Mouse (Mus musculus) liver, embryonic 16.5 days (tissue): ENCODE measurements around the gene Cyp2b19. TPM values are rescaled to one million over a fixed set of nuclear protein-coding genes. Genes with fewer than 3 reads are reported as not detected.

ENCODE experiments used
- ATAC-seq: fragments of 200-750 bp; cut with Nextera tagmentation; 2 replicates; pipeline ENCODE4 v1.8.0; 2017; ENCODE audit warnings: low read depth, mild to moderate bottlenecking, moderate number of reproducible peaks, moderate library complexity
- H3K27ac ChIP-seq: fragments of 300-500 bp; sonication (generic); 2 replicates; pipeline ENCODE4 v1.5.1; 2014; ENCODE audit warnings: mild to moderate bottlenecking, low read length
- H3K27me3 ChIP-seq: fragments of 300-500 bp; sonication (generic); 2 replicates; pipeline ENCODE4 v1.6.1; 2014; ENCODE audit warnings: low read depth, low read length, mixed read lengths; ENCODE audit not compliant: control insufficient read depth, insufficient read depth
- H3K36me3 ChIP-seq: fragments of 300-500 bp; sonication (generic); 2 replicates; pipeline ENCODE4 v1.6.1; 2014; ENCODE audit warnings: mild to moderate bottlenecking; ENCODE audit not compliant: control insufficient read depth, insufficient read depth
- H3K4me1 ChIP-seq: fragments of 300-500 bp; sonication (generic); 2 replicates; pipeline ENCODE4 v1.6.1; 2014; ENCODE audit warnings: low read depth, low read length, mixed read lengths; ENCODE audit not compliant: control insufficient read depth
- H3K4me2 ChIP-seq: fragments of 300-500 bp; sonication (generic); 2 replicates; pipeline ENCODE4 v1.6.1; 2014; ENCODE audit warnings: low read depth, low read length, mixed read lengths
- H3K4me3 ChIP-seq: fragments of 300-500 bp; sonication (generic); 2 replicates; pipeline ENCODE4 v1.5.1; 2014; ENCODE audit warnings: low read depth, mild to moderate bottlenecking, low read length
- H3K9ac ChIP-seq: fragments of 300-500 bp; sonication (generic); 2 replicates; pipeline ENCODE4 v1.6.1; 2014; ENCODE audit warnings: low read depth, low read length
- H3K9me3 ChIP-seq: fragments of 300-500 bp; sonication (generic); replicated peaks from 2 replicates; pipeline ENCODE4 v1.6.1; 2016; ENCODE audit warnings: low read length; ENCODE audit not compliant: control insufficient read depth
- WGBS: fragments of 180-500 bp; shearing (Covaris S2); extraction: QIAGEN DNeasy Blood & Tissue Kit; methylation state at CpG from one replicate; pipeline ENCODE4 v1.1.7; 2014; ENCODE audit not compliant: insufficient replicate concordance; 5-methylcytosine and 5-hydroxymethylcytosine counted together
- polyA plus RNA-seq: library from polyadenylated mRNA; unstranded; fragments of >200 nt; fragmentation: Nextera tagmentation; extraction: Ambion mirVana; gene quantifications from 2 replicates; pipeline ENCODE4 v1.2.1, GENCODE M21; 2015

Cyp2b19 gene
- not detected in 2 replicates for polyA plus RNA-seq

GRCm38 (mm10) chr7:26756842-26757241 is at the start of gene Cyp2b19:
Gene Cyp2b19 (plus strand): TSS chr7:26757142.
- H3K27me3 ChIP-seq = no peaks in the 10 kb centered on the region
- WGBS = 58% methylated on average over 2 of the region's 2 CpGs
- H3K4me2 ChIP-seq = no peak within 1 kb of the TSS
- H3K9me3 ChIP-seq = no peaks in the 10 kb centered on the region
- H3K9ac ChIP-seq = no peak within 1 kb of the TSS
- no peak for ATAC-seq
- H3K4me1 ChIP-seq = no peaks in the 10 kb centered on the region
- H3K4me3 ChIP-seq = no peak within 1 kb of the TSS
- no peak within 1 kb of the TSS for H3K27ac ChIP-seq
- no peaks in the 10 kb centered on the region for H3K36me3 ChIP-seq

DNA sequence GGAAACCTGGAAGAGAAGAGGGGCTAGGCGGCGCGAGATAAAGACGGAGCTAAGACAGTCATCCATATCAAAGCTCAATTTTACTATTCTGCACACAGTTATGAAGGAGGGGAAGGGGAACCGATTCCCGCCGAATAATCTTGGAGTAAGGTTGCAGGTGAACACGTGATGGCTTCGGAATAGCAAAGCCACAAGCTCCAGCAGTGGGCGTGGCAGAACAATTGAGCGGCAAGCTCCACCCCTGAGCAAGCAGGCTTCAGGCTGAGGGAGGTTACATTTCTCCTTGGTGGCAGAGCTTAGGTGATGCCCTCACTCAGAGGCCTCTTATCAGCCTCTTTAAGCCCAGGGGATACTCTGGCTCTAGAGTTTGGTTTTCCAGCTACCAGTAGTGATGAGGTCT is 45.9 kb upstream of the Cyp2b19 start:
- Histone ChIP-seq H3K9me3 (no peaks in the 10 kb centered on the region), H3K27me3 (no peaks in the 10 kb centered on the region), H3K4me1 (no peaks in the 10 kb centered on the region), H3K9ac (no peak overlapping the region), H3K36me3 (no peaks in the 10 kb centered on the region), H3K4me2 (no peak overlapping the region), H3K4me3 (no peak overlapping the region), H3K27ac (no peak overlapping the region)
- ATAC-seq = no peak
- WGBS = 72% methylated on average over 11 of the region's 11 CpGs

GRCm38 (mm10) chr7:26738940-26739339 is 18.0 kb upstream of the Cyp2b19 start:
- ATAC-seq = no peak
- Histone ChIP-seq H3K4me2 (no peak overlapping the region), H3K36me3 (no peaks in the 10 kb centered on the region), H3K9ac (no peak overlapping the region), H3K9me3 (no peaks in the 10 kb centered on the region), H3K27me3 (no peaks in the 10 kb centered on the region), H3K4me1 (no peaks in the 10 kb centered on the region), H3K4me3 (no peak overlapping the region), H3K27ac (no peak overlapping the region)

- no peaks in the 10 kb centered on the region for H3K27me3 ChIP-seq
- WGBS = 51% methylated on average over 4 of the region's 4 CpGs
- no peak overlapping the region for H3K4me2 ChIP-seq
- H3K27ac ChIP-seq = no peak overlapping the region
- no peaks in the 10 kb centered on the region for H3K9me3 ChIP-seq
- no peak for ATAC-seq
- H3K9ac ChIP-seq = no peak overlapping the region
- H3K4me1 ChIP-seq = no peaks in the 10 kb centered on the region
- no peaks in the 10 kb centered on the region for H3K36me3 ChIP-seq
- no peak overlapping the region for H3K4me3 ChIP-seq
Observed at GRCm38 (mm10) chr7:26743948-26744347, 13.0 kb upstream of the Cyp2b19 start.

- no peak overlapping the region for H3K4me3 ChIP-seq
- H3K27me3 ChIP-seq = no peaks in the 10 kb centered on the region
- H3K4me2 ChIP-seq = no peak overlapping the region
- no peaks in the 10 kb centered on the region for H3K4me1 ChIP-seq
- WGBS = 46% methylated on average over 1 of the region's 1 CpGs
- ATAC-seq = no peak
- no peaks in the 10 kb centered on the region for H3K9me3 ChIP-seq
- no peak overlapping the region for H3K9ac ChIP-seq
- no peaks in the 10 kb centered on the region for H3K36me3 ChIP-seq
- no peak overlapping the region for H3K27ac ChIP-seq
Observed at GRCm38 (mm10) chr7:26745486-26745885, 11.5 kb upstream of the Cyp2b19 start.

DNA sequence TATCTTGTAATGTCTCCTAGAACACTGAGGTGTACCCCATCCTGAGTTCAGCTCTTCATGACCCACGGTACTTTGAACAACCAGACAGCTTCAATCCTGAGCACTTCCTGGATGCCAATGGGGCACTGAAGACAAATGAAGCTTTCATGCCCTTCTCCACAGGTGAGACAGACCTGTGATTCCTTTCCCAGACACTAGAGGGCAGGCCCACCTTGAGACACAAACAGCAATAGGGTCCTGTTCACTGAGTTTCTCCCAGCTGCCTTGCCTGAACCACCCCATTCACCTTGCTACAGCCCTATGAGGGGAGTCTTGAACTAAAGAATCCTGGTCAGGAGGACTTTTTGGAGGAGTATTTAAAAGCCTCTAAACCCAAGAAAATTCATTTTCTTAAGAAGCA is 10.1 kb downstream of the Cyp2b19 start:
- no peaks in the 10 kb centered on the region for H3K36me3 ChIP-seq
- H3K4me3 ChIP-seq = no peak overlapping the region
- no peak overlapping the region for H3K27ac ChIP-seq
- 52% methylated on average over 1 of the region's 1 CpGs for WGBS
- H3K4me1 ChIP-seq = no peaks in the 10 kb centered on the region
- no peak overlapping the region for H3K4me2 ChIP-seq
- H3K9ac ChIP-seq = no peak overlapping the region
- H3K9me3 ChIP-seq = no peaks in the 10 kb centered on the region
- ATAC-seq = no peak
- no peaks in the 10 kb centered on the region for H3K27me3 ChIP-seq

DNA sequence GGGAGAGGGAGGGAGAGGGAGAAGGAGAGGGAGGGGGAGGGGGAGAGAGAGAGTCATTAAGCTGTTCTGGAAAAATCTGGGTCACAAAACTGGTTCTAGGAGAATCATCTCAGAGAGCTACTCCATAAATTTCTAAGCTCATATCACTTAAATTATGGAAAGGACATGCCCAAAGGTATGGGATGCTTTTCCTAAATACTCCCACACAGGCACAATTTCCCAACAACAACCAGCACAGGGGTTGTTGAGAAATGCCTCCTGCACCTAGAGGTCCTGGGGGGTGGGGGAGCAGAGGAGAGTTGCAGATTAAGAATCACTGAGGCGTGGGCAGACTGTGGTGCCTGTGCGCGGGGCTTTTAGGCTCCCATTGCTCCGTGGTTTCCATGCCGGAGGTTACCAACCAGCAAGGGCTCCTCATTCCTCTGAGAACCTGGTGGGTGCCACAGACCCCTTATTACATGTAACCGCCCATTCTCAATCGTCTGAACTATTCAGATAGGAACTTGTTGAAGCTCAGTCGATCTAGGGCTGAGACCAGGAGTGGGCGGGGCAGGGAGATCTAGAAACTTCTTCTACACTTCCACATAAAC is 13.0 kb downstream of the Cyp2b19 start:
- Histone ChIP-seq H3K4me1 (no peaks in the 10 kb centered on the region), H3K9ac (no peak overlapping the region), H3K9me3 (no peaks in the 10 kb centered on the region), H3K27ac (no peak overlapping the region), H3K4me2 (no peak overlapping the region), H3K36me3 (no peaks in the 10 kb centered on the region), H3K4me3 (no peak overlapping the region), H3K27me3 (no peaks in the 10 kb centered on the region)
- no peak for ATAC-seq
- 68% methylated on average over 9 of the region's 9 CpGs for WGBS

DNA sequence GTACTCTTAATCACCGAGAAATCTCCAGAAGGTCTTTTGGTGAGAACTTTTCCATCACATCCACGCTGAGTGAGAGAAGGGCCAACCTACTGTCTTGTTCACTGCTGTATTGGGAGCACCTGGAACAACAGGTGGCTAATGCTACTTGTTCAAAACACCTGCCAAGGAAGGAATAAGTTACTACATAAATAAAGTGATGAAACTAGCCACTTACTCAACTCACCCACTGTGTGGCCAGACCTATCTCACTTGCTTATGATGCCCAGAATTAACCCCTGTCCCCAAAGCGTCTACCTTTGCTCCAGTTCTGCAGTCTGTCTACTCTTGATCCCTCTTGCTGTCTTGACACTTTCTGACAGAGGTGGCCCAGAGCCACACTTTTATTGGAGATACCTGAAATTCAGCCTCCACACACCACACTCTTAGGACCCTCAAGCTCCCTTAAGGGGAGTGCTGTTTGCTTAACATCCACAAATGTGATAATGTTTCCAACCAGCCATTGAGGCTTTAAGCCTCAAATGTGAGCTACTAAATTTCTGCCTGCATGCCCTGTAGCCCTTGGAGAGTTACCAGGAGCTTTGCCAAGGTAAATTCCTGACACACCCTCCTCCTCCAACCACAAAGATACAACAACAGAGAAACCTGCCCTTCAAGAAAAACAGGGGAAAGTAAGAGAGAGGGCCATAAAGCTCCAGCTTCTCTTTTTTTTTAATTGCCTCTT is 16.1 kb downstream of the Cyp2b19 start:
- no peak overlapping the region for H3K9ac ChIP-seq
- H3K36me3 ChIP-seq = no peaks in the 10 kb centered on the region
- H3K4me3 ChIP-seq = no peak overlapping the region
- H3K4me2 ChIP-seq = no peak overlapping the region
- WGBS = 47% methylated on average over 3 of the region's 3 CpGs
- ATAC-seq = no peak
- no peaks in the 10 kb centered on the region for H3K4me1 ChIP-seq
- H3K27me3 ChIP-seq = no peaks in the 10 kb centered on the region
- H3K9me3 ChIP-seq = no peaks in the 10 kb centered on the region
- H3K27ac ChIP-seq = no peak overlapping the region

GRCm38 (mm10) chr7:26775866-26776265 is 18.9 kb downstream of the Cyp2b19 start:
- no peaks in the 10 kb centered on the region for H3K36me3 ChIP-seq
- H3K4me2 ChIP-seq = no peak overlapping the region
- no peak overlapping the region for H3K27ac ChIP-seq
- no peaks in the 10 kb centered on the region for H3K9me3 ChIP-seq
- H3K4me3 ChIP-seq = no peak overlapping the region
- no peak for ATAC-seq
- H3K4me1 ChIP-seq = no peaks in the 10 kb centered on the region
- no peaks in the 10 kb centered on the region for H3K27me3 ChIP-seq
- 16% methylated on average over 6 of the region's 6 CpGs for WGBS
- no peak overlapping the region for H3K9ac ChIP-seq
